Mouse (Mus musculus) right cerebral cortex, postnatal 36 days (tissue): ENCODE data around the gene Fes.
"Not testable (repeated sequence)": the region's sequence is repeated elsewhere in the genome, so short reads cannot be mapped to it uniquely, and the experiment has no call there.

ENCODE experiments used
- DNase-seq, 2 experiments: peaks; one replicate each; pipeline ENCODE4 v3.0.0; 2022; ENCODE audit warnings: low spot score in 2 of 2, mixed read lengths in 1 of 2

Fes gene

GRCm38 (mm10) chr7:80404101-80404894, 16.6 kb upstream of the Fes start:
- no peak for DNase-seq

GRCm38 (mm10) chr7:80403551-80403950, 15.8 kb upstream of the Fes start:
- no peak for DNase-seq

GRCm38 (mm10) chr7:80402651-80403321, 15.0 kb upstream of the Fes start:
- no peak for DNase-seq

GRCm38 (mm10) chr7:80401860-80402641, 14.3 kb upstream of the Fes start:
- DNase-seq, result no peak

DNA sequence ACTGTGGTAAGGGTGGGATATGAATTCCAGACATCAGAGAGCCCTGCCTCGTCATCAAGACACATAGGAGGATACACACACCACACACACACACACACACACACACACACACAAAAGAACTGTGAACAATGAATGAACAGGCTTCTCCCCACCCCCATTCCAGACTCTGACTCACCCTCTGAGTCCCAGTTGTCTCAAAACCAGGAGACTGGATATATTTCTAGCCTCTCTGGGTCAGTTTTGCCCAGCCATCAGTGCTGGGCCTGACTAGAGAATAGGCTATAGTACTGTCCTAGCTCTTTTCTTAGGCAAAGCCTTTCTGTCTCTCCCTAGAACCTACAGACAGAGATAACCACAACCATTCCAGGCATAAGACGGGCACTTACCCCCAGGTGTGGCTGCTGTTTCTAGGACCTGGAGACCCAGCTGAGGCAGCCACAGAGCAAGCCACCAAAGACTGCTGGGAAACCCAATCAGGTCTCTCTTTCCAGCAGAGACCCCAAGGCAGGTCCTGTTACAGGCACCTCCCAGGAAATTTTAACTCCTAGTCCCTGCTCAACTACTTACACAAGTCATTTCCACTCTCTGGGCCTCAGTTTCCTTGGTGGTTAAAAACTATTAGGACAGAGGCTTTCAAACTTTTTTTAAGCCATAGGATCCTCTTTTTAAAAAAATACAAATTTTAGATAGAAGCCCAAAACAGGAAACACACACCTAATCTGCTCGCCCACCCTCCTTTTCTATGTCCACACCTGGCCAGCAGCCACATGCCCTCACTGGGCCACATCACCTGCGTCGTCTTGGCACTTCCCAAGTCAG, 13.5 kb upstream of the Fes start:
- DNase-seq, result no peak

DNA sequence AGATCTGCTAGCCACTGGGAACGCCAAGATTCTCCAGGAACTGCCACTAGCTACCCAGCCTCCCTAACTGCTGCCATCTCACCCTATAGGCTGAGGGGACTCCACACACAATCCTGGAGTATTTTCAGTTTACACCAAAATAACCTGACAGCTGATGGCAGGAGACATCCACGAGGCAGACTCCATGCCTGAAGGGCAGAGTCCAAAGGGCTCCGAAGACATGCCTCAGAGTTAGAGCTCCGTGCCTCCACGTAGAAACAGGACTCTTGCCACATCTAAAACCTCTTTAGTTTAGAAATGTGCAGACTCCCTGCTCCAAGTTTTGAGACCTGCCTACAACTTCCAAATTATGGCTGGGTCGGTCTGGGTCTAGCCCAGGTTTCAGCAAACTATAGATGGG, 12.8 kb upstream of the Fes start:
- DNase-seq, result no peak

GRCm38 (mm10) chr7:80400099-80400498, 12.4 kb upstream of the Fes start:
- DNase-seq, result no peak

- DNase-seq, result no peak
Observed at GRCm38 (mm10) chr7:80398654-80399444, 11.1 kb upstream of the Fes start.

- DNase-seq, result peak; percentile 57 to 71
Observed at GRCm38 (mm10) chr7:80397986-80398385, 10.2 kb upstream of the Fes start.

DNA sequence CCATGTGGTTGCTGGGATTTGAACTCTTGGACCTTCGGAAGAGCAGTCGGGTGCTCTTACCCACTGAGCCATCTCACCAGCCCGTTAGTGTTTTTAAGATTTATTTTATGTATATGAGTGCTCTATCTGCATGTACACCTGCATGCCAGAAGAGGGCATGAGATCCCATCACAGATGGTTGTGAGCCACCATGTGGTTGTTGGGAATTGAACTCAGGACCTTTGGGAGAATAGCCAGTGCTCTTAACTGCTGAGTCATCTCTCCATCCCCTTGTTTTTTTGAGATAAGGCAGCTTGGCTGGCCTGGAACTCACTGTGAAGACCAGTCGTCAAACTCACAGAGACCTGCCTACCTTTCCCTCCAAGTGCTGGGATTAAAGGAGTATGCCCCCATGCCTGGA, 8.7 kb upstream of the Fes start:
- not testable (repeated sequence) for DNase-seq

- DNase-seq, result no peak
Observed at GRCm38 (mm10) chr7:80394600-80394999, 6.9 kb upstream of the Fes start.

DNA sequence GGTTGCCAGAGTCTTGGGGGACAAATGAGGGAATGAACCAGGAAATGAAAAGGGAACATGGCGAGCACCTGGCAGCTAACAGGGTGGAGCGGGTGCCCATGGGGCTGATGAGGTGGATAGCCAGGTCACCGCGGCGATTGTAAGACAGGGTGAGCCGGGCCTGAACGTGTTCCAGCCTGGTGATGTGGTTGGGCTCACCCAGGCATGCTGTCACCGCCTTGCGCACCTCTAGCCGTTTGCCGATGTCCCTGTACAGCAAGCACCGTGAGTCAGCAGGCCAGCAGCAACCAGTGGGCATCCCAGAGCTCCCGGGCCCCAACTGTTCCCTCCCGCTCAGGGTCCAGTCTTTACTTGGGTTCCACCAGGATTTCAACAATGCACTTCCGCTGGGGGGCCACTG, 4.4 kb upstream of the Fes start:
- no peak for DNase-seq

DNA sequence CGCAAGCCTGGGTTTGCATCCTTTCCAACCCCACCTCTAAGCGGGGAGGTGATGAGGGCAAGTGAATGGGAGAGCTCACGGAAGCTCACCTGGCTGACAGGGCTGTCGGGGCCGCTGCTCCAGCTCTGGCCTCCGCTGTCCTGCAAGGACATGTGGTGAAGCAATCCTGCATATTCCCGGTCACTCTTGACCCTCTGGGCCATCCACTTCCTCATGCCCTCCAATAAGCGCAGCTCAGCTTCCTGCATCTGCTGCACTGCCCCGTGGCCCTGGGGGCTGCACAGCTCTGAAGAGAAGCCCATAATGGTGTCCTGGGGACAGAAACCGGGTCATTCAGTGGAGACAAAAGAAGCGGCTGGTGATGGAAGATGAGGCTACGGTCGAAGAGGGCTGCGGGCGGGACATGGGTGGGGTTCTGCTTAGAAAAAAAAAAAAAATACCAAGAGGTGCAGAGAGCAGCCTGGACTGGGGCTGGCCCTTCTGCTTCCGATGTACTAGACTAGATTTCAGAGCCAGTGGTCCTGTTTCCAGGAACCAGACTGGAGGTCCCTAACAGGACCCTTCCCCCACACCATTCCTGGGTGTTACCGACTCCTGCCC, 613 bp downstream of the Fes start:
- DNase-seq, result no peak

GRCm38 (mm10) chr7:80386235-80386930, 1.4 kb downstream of the Fes start:
- DNase-seq, result peak; percentile 65 to 77

- DNase-seq, result no peak
Observed at GRCm38 (mm10) chr7:80382919-80383318, 4.8 kb downstream of the Fes start.

GRCm38 (mm10) chr7:80379531-80379930, 8.2 kb downstream of the Fes start:
- DNase-seq, result no peak

- no peak for DNase-seq
Observed at GRCm38 (mm10) chr7:80377471-80377870, 10.3 kb downstream of the Fes start.

GRCm38 (mm10) chr7:80376192-80376591, 11.6 kb downstream of the Fes start:
- no peak for DNase-seq

GRCm38 (mm10) chr7:80375376-80376039, 12.2 kb downstream of the Fes start:
- no peak for DNase-seq
